Mouse (Mus musculus) liver, adult 2 months (tissue): Measurements from ENCODE around the gene Col18a1. TPM values are rescaled to one million over a fixed set of nuclear protein-coding genes. Genes with fewer than 3 reads are reported as not detected.
A peak's percentile ranks its signal among the peaks of the same experiment; 100 is the strongest.

Experiments
- DNase-seq: peaks from one replicate; pipeline ENCODE4 v3.0.0-alpha.2; 2011; ENCODE audit warnings: low read depth, low spot score; ENCODE audit errors: extremely low read depth
- H3K27ac ChIP-seq: fragments of 200-500 bp; replicated peaks from 2 replicates; pipeline ENCODE4 v1.5.1; 2012; ENCODE audit warnings: low read depth, mild to moderate bottlenecking, control low read depth, inconsistent platforms, low read length; ENCODE audit not compliant: insufficient read depth
- H3K27me3 ChIP-seq: fragments of 200-500 bp; 2 replicates; pipeline ENCODE4 v1.6.1; 2012; ENCODE audit warnings: mild to moderate bottlenecking, moderate library complexity, low read length, inconsistent platforms; ENCODE audit not compliant: control insufficient read depth, insufficient read depth
- H3K36me3 ChIP-seq: fragments of 200-500 bp; 2 replicates; pipeline ENCODE4 v1.6.1; 2012; ENCODE audit warnings: low read length, inconsistent platforms; ENCODE audit not compliant: control insufficient read depth, insufficient read depth
- H3K4me1 ChIP-seq: fragments of 200-500 bp; 2 replicates; pipeline ENCODE4 v1.6.1; 2011; ENCODE audit warnings: low read length; ENCODE audit not compliant: control insufficient read depth, insufficient read depth
- H3K4me3 ChIP-seq: fragments of 200-500 bp; 2 replicates; pipeline ENCODE4 v1.5.1; 2011; ENCODE audit warnings: low read depth, mild to moderate bottlenecking, control low read depth, low read length, moderate library complexity; ENCODE audit not compliant: insufficient read depth
- H3K79me2 ChIP-seq: fragments of 200-500 bp; 2 replicates; pipeline ENCODE4 v1.6.1; 2012; ENCODE audit warnings: inconsistent platforms, mild to moderate bottlenecking, low read length, moderate library complexity; ENCODE audit not compliant: control insufficient read depth, insufficient read depth
- H3K9ac ChIP-seq: fragments of 200-500 bp; 2 replicates; pipeline ENCODE4 v1.6.1; 2012; ENCODE audit warnings: low read depth, mild to moderate bottlenecking, control low read depth, inconsistent platforms, low read length
- CTCF ChIP-seq: fragments of 200-500 bp; IDR thresholded peaks from 2 replicates; pipeline ENCODE4 v1.5.1; 2011; ENCODE audit warnings: low read depth, low read length, control low read depth
- POLR2A ChIP-seq: fragments of 200-500 bp; IDR thresholded peaks from 2 replicates; pipeline ENCODE4 v1.6.1; 2011; ENCODE audit warnings: low read length, control low read depth; ENCODE audit not compliant: insufficient read depth; ENCODE audit errors: extremely low read depth
- WGBS: fragments of 180-500 bp; shearing (Covaris S2); methylation state at CpG from one replicate; pipeline ENCODE4 v1.1.7; 2018; 5-methylcytosine and 5-hydroxymethylcytosine counted together
- polyA plus RNA-seq: library from polyadenylated mRNA; depleted of rRNA; stranded (reverse); fragments of >200 nt; gene quantifications from 2 replicates; pipeline ENCODE4 v1.2.3, GENCODE M21; 2012
- total RNA-seq: library from RNA; depleted of rRNA; stranded (reverse); fragments of >200 nt; gene quantifications from 2 replicates; pipeline ENCODE4 v1.2.3, GENCODE M21; 2014

Gene Col18a1
- total and polyA plus RNA-seq, 2 experiments, result 260 to 452 TPM

DNA sequence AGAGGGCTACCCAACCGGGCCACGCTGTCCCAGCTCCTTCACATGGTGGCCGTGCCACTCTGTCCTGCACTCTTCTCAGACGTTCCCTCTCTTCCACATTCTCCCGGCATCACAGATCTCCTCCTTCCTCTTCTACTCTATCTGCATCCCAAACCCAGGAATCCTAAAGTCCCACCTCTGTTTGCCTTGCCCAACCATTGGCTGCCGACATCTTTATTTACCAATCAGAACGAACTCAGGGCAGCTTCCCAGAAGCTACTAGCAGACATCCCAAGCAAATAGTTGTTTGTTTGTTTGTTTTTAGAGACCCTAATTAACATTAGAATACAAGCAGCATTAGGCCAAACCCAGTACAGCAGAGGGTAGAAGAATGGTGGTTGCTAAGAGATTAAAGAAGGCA lies 12.3 kb upstream of the Col18a1 start:
- no peak overlapping the region for H3K4me3 ChIP-seq
- H3K4me1 ChIP-seq, result no peaks in the 10 kb centered on the region
- H3K27me3 ChIP-seq, result no peaks in the 10 kb centered on the region
- H3K79me2 ChIP-seq, result no peaks in the 10 kb centered on the region
- DNase-seq, result no peak
- WGBS, result 72% methylated on average over 7 of the region's 7 CpGs
- no peak overlapping the region for H3K27ac ChIP-seq
- no peak overlapping the region for H3K9ac ChIP-seq
- TF ChIP-seq CTCF (no peak), POLR2A (no peak)
- no peaks in the 10 kb centered on the region for H3K36me3 ChIP-seq

DNA sequence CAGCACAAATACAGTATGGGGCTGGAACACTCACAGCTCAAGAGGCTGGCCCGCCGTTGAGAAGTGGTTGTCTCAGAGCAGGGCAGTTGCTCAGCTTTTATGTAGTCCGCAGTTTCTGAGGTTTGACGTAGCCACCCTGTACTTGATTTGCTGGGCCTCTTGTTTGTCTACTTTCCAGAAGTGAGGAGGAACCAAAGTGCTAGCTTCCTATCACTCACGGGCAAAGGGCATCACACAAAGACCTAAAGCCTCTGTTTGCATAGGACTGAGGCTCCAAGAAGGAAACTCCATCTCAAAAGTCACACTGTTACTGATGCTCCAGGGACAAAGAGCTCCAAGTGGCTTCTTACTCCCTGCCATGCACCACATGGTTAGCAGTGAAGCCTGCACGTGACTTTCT lies 4.1 kb upstream of the Col18a1 start:
- Histone ChIP-seq H3K9ac (no peak overlapping the region), H3K27me3 (peaks cover 7% of the 10 kb centered on the region; the same call in 1 of the 2 replicates), H3K27ac (no peak overlapping the region), H3K4me3 (no peak overlapping the region), H3K79me2 (no peaks in the 10 kb centered on the region), H3K36me3 (no peaks in the 10 kb centered on the region), H3K4me1 (0 out of 2 replicates have a peak, but pooled peaks cover 5% of the 10 kb centered on the region)
- 82% methylated on average over 6 of the region's 6 CpGs for WGBS
- TF ChIP-seq POLR2A, result no peak
- no peak for TF ChIP-seq CTCF
- DNase-seq, result no peak

DNA sequence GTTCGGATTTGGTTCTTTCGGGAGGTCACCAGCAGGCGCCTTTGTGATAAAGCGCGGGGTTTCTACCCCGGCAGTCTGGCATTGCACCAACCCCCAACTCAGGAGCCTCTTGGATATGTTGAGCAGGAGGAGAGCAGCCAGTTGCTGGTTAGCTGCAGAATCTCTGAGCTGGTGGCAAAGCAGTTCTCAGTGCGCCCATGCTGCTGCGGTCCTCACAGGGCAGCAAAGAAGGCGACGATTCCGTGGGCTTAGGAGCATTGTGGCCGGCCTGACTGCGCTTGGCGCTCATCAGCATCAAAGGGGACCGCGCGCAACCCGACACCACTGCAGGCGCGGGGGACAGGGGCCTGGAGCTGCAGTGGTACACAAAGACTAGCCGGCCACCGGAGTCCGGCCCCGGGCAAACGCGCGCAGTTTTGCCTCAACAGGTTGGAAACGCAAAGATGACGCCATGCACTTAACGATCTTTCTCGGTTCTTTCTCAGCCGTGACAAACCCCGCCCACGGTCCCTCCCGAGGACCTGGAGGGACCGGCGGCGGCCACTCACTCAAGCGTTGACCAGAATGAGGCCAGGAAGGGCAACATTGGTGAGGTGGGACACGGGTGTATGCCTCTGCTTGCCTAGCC lies 916 bp downstream of the Col18a1 start:
- Histone ChIP-seq H3K79me2 (no peaks in the 10 kb centered on the region), H3K9ac (no peak overlapping the region), H3K27ac (no peak overlapping the region), H3K36me3 (no peaks in the 10 kb centered on the region), H3K4me3 (peak overlapping the region; percentile 34; the same call in 1 of the 2 replicates), H3K27me3 (peaks cover 10% of the 10 kb centered on the region; the same call in 1 of the 2 replicates), H3K4me1 (0 out of 2 replicates have a peak, but pooled peaks cover 5% of the 10 kb centered on the region)
- WGBS, result 6% methylated on average over 40 of the region's 40 CpGs
- TF ChIP-seq POLR2A (no peak), CTCF (no peak)
- no peak for DNase-seq

DNA sequence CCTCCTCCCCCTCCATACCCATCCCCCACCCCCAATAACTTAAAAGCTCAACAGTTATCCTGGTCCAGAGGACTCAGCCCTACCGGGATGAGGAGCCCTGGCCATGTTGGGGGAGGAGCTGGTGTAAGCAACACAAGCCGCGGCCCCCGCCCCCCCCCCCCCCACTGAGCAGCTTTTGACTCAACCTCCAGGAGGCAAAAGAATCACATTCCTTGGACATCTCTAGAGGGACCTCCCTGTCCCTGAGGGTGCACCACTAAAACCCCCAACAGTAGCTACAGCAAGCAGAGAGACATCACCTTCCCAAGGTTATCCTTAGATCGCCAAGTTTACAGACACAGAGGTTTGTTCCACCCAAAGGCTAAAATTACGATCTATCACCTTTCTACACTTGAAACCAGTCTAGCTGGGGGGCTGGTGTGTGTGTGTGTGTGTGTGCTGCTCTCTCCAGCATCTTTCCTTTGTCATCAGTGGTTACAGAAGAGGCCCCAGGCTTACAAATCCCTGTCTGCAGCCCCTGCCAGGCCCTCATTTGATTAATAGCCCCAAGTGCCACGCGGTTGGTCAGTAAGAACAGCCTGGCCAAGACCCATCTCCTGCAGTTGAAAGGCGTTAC lies 1.8 kb downstream of the Col18a1 start:
- no peak overlapping the region for H3K9ac ChIP-seq
- no peak for DNase-seq
- peaks cover 10% of the 10 kb centered on the region; the same call in 1 of the 2 replicates for H3K27me3 ChIP-seq
- 38% methylated on average over 9 of the region's 9 CpGs for WGBS
- H3K36me3 ChIP-seq, result no peaks in the 10 kb centered on the region
- 0 out of 2 replicates have a peak, but pooled peaks cover 5% of the 10 kb centered on the region for H3K4me1 ChIP-seq
- H3K79me2 ChIP-seq, result no peaks in the 10 kb centered on the region
- H3K27ac ChIP-seq, result no peak overlapping the region
- TF ChIP-seq CTCF, result no peak
- no peak for TF ChIP-seq POLR2A
- no peak overlapping the region for H3K4me3 ChIP-seq

DNA sequence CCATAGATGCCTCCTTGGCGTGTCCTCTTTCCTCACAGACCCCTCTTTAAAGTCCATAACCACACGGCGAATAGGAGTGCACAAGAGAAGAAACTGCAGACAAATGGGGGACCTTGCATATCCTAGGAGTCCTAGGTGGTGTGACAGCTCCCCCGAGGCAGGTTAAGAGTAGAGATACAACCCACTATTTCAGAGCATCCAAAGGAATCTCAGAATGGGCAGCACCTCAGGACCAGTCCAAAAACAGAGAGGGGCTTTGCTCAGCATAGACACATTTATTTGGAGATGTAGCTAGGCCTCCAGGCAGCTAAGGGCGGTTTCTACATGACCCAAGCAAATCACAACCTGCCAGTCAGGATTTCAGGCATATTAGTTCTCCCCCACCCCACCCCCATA lies 2.3 kb downstream of the Col18a1 start:
- WGBS, result 77% methylated on average over 5 of the region's 5 CpGs
- Histone ChIP-seq H3K79me2 (no peaks in the 10 kb centered on the region), H3K9ac (no peak overlapping the region), H3K36me3 (no peaks in the 10 kb centered on the region), H3K27me3 (peaks cover 10% of the 10 kb centered on the region; the same call in 1 of the 2 replicates), H3K4me3 (no peak overlapping the region), H3K4me1 (0 out of 2 replicates have a peak, but pooled peaks cover 5% of the 10 kb centered on the region), H3K27ac (no peak overlapping the region)
- TF ChIP-seq POLR2A (no peak), CTCF (no peak)
- DNase-seq, result no peak
